Mouse (Mus musculus) hindbrain, embryonic 14.5 days (tissue): Measurements from ENCODE around the gene Runx1. TPM values are rescaled to one million over a fixed set of nuclear protein-coding genes. Genes with fewer than 3 reads are reported as not detected.

ENCODE experiments used
- ATAC-seq: fragments of 200-750 bp; cut with Nextera tagmentation; 2 replicates; pipeline ENCODE4 v1.8.0; 2017; ENCODE audit warnings: moderate number of reproducible peaks, mild to moderate bottlenecking, moderate TSS enrichment, moderate library complexity; ENCODE audit not compliant: low FRiP score
- DNase-seq: peaks from one replicate; pipeline ENCODE4 v3.0.0-alpha.2; 2015; ENCODE audit warnings: low spot score
- H3K27ac ChIP-seq: fragments of 300-500 bp; sonication (generic); 2 replicates; pipeline ENCODE4 v1.5.1; 2014; ENCODE audit warnings: mild to moderate bottlenecking, moderate library complexity
- H3K27me3 ChIP-seq: fragments of 300-500 bp; sonication (generic); 2 replicates; pipeline ENCODE4 v1.6.1; 2014; ENCODE audit warnings: mild to moderate bottlenecking, low read length, mixed read lengths; ENCODE audit not compliant: control insufficient read depth, insufficient read depth
- H3K36me3 ChIP-seq: fragments of 300-500 bp; sonication (generic); replicated peaks from 2 replicates; pipeline ENCODE4 v1.6.1; 2014; ENCODE audit not compliant: control insufficient read depth, insufficient read depth
- H3K4me1 ChIP-seq: fragments of 300-500 bp; sonication (generic); replicated peaks from 2 replicates; pipeline ENCODE4 v1.6.1; 2014; ENCODE audit warnings: antibody characterized with exemption, low read length, mixed read lengths; ENCODE audit not compliant: control insufficient read depth, insufficient read depth
- H3K4me2 ChIP-seq: fragments of 300-500 bp; sonication (generic); replicated peaks from 2 replicates; pipeline ENCODE4 v1.6.1; 2014; ENCODE audit warnings: mild to moderate bottlenecking, moderate library complexity
- H3K4me3 ChIP-seq: fragments of 300-500 bp; sonication (generic); replicated peaks from 2 replicates; pipeline ENCODE4 v1.5.1; 2014; ENCODE audit warnings: mild to moderate bottlenecking, low read length
- H3K9ac ChIP-seq: fragments of 300-500 bp; sonication (generic); 2 replicates; pipeline ENCODE4 v1.6.1; 2014
- H3K9me3 ChIP-seq: fragments of 300-500 bp; sonication (generic); 2 replicates; pipeline ENCODE4 v1.6.1; 2016; ENCODE audit warnings: low read length; ENCODE audit not compliant: control insufficient read depth
- WGBS: fragments of 180-500 bp; shearing (Covaris S2); extraction: QIAGEN DNeasy Blood & Tissue Kit; methylation state at CpG from one replicate; pipeline ENCODE4 v1.1.7; 2014; 5-methylcytosine and 5-hydroxymethylcytosine counted together
- polyA plus RNA-seq: library from polyadenylated mRNA; unstranded; fragments of >200 nt; fragmentation: Nextera tagmentation; extraction: Ambion mirVana; gene quantifications from 2 replicates; pipeline ENCODE4 v1.2.1, GENCODE M21; 2014

The Runx1 gene
- polyA plus RNA-seq, 1 experiment from 2014 or later, result 2.2 TPM

DNA sequence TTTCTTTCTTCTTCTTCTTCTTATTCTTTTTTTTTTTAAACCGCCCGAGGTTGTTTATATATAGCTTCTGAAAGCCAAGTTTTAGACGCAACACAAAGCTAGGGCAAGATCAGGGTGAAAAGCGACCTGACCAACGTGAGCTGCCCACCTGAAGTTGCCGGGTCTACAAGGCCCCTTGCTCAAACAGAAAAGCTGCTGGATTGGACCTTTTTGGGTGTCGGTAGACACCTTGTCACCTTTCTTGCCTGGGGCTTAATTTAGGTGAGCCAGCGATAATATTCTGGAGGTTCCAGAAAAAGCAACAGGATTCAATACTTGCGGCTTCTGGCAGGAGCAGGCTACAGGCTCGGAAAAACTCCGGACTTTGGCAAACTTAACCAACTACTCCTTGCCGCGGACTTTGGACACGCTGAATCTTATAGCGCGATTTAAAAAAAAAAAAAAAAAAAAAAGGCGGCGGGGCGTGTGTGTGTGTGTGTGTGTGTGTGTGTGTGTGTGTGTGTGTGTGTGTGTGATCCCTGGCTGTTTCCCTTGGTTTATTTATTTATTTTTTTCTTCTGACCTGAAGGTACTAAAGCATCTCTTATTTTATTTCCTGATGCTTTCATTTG is 131.3 kb downstream of the Runx1 start:
- DNase-seq (no peak), ATAC-seq (no peak)
- Histone ChIP-seq H3K27me3 (peaks cover 87% of the 10 kb centered on the region), H3K4me1 (peaks cover 18% of the 10 kb centered on the region), H3K4me3 (peak overlapping the region; percentile 24; the same call in 1 of the 2 replicates), H3K27ac (no peak overlapping the region), H3K36me3 (no peaks in the 10 kb centered on the region), H3K9ac (no peak overlapping the region), H3K4me2 (0 out of 2 replicates have a peak overlapping the region, but pooled peaks have one; percentile 6), H3K9me3 (no peaks in the 10 kb centered on the region)
- WGBS, result 4% methylated on average over 17 of the region's 19 CpGs

DNA sequence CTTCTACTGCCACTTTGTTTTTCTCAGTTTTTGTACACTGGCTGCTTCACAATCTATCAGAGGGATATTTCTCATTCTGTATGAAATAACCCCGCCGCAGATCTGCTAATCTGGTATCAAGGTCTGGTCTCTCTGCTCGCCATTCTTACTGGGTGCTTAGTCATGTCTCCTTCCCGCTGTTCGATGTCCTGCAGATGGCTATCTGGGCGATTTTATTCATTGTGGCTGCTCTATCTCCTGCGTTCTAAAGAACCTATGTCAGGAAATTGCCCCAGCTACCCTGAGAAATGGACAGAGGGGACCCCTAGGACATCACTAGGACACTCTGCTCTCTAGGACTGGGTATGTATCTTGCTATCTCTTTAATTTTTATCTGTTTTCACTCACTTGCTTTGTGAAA is 135.2 kb downstream of the Runx1 start:
- 76% methylated on average over 7 of the region's 7 CpGs for WGBS
- ATAC-seq (no peak), DNase-seq (no peak)
- H3K4me1 ChIP-seq, result peaks cover 4% of the 10 kb centered on the region; the same call in 1 of the 2 replicates
- H3K27ac ChIP-seq, result no peak overlapping the region
- no peak overlapping the region for H3K4me3 ChIP-seq
- no peaks in the 10 kb centered on the region for H3K9me3 ChIP-seq
- H3K27me3 ChIP-seq, result peaks cover 49% of the 10 kb centered on the region
- no peak overlapping the region for H3K9ac ChIP-seq
- H3K4me2 ChIP-seq, result no peak overlapping the region
- H3K36me3 ChIP-seq, result no peaks in the 10 kb centered on the region

DNA sequence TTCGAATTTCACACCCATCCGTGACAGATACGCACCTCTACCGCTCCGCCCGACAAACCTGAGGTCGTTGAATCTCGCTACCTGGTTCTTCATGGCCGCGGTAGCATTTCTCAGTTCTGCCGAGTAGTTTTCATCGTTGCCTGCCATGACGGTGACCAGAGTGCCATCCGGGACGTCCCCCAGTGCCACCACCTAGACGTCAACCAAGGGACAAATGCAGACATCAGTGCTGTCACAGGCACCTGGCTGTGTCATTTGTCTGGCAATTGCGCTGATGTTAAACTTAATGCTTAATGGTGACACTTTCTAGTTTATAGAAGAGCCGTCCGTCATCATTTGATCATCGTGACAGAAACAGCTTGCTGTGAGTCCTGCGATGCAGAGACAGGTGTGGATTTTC is 137.0 kb downstream of the Runx1 start:
- ATAC-seq, result no peak
- Histone ChIP-seq H3K27me3 (peaks cover 33% of the 10 kb centered on the region), H3K4me3 (no peak overlapping the region), H3K27ac (no peak overlapping the region), H3K9ac (no peak overlapping the region), H3K4me2 (no peak overlapping the region), H3K4me1 (no peaks in the 10 kb centered on the region), H3K9me3 (no peaks in the 10 kb centered on the region), H3K36me3 (no peaks in the 10 kb centered on the region)
- DNase-seq, result no peak
- WGBS, result 93% methylated on average over 21 of the region's 21 CpGs

DNA sequence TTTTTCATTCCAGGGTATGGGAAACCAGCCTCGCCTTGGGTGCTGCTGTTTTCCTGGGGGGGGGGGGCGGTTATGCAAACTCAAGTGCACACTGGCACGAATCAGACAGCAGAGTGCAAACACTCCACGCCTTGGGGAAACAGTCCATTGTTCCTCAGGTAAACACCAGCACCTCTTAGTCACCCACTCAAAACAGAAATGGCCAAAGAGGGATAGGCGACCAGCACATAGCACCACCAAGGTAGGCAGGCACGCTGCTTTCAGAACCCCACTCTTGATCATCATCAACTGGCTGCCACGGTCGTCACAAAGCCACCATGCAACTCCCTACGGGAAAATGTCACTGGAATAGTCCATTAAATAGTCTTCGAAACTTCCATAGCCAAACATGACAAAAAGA is 139.0 kb downstream of the Runx1 start:
- no peak overlapping the region for H3K4me3 ChIP-seq
- H3K27me3 ChIP-seq, result peaks cover 13% of the 10 kb centered on the region
- H3K4me1 ChIP-seq, result no peaks in the 10 kb centered on the region
- WGBS, result 93% methylated on average over 10 of the region's 10 CpGs
- no peak overlapping the region for H3K27ac ChIP-seq
- DNase-seq (no peak), ATAC-seq (no peak)
- no peaks in the 10 kb centered on the region for H3K36me3 ChIP-seq
- H3K9ac ChIP-seq, result no peak overlapping the region
- no peak overlapping the region for H3K4me2 ChIP-seq
- H3K9me3 ChIP-seq, result no peaks in the 10 kb centered on the region

DNA sequence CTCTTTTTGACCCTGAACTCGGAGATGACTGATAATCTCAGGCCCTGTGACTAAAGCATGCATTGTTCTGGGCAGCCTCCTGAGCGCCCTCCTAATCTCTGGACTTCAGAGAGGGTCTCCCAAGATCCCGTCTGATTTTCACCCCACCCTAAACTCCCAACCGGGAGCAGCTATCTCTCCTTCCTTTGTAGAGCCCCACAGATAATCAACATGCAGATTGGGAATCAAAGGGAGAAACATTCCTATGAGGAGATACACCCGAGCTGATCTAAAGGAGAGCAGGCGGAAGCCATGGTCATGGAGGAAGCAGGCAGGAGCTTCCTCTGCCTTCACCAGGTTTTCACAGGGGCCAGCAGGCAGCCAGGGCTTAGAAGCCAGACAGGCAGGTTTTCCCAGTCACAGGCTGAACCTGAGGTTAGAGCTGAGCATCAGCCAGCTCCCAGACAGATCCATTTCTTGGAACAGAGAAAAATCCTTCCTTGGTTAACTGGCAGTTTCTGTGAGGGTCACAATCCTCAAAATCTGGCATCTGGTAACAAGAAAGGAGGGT is 140.1 kb downstream of the Runx1 start:
- H3K4me2 ChIP-seq, result no peak overlapping the region
- no peaks in the 10 kb centered on the region for H3K36me3 ChIP-seq
- no peak overlapping the region for H3K4me3 ChIP-seq
- no peaks in the 10 kb centered on the region for H3K9me3 ChIP-seq
- no peak for ATAC-seq
- no peak for DNase-seq
- WGBS, result 54% methylated on average over 6 of the region's 6 CpGs
- no peaks in the 10 kb centered on the region for H3K4me1 ChIP-seq
- H3K27ac ChIP-seq, result no peak overlapping the region
- no peak overlapping the region for H3K9ac ChIP-seq
- peaks cover 2% of the 10 kb centered on the region; the same call in 1 of the 2 replicates for H3K27me3 ChIP-seq

DNA sequence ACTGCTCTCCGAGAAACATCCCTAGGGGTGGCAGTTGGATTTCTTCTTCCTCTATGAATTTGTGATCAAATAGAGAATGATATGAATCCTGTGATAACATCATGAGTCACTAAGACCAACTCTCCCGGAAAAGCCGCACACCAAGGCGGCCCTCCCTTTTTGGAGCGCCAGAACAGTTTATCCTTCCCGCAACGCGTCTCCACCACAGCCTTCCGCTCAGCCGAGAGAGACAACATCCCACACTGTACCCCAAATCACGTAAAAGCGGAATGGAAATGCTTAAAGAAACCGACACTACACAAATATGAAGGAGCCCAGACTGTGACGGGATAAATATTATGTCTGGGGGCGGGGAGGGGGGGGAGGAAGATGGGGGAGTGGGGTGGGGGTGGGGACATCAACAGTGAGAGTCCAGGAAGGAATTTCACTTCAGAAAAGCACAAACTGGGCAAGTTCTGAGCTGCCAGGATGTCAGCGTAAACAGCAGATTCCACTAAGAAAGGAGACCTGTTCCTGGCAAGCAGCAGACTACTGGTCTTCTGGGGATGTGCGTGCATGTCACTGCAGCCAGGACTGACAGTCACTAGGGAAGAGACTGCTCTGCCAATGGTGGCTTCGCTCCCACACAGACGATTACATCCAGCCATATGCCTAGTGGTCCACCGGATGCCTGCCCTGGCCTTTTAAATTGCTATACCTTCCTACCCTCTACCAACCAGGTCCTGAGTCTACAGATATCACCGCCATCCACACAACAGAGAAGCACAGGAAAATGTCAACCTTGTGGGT is 141.3 kb downstream of the Runx1 start:
- H3K36me3 ChIP-seq, result no peaks in the 10 kb centered on the region
- DNase-seq (no peak), ATAC-seq (no peak)
- no peaks in the 10 kb centered on the region for H3K27me3 ChIP-seq
- H3K4me1 ChIP-seq, result no peaks in the 10 kb centered on the region
- no peak overlapping the region for H3K4me2 ChIP-seq
- no peaks in the 10 kb centered on the region for H3K9me3 ChIP-seq
- H3K9ac ChIP-seq, result no peak overlapping the region
- WGBS, result 83% methylated on average over 21 of the region's 21 CpGs
- no peak overlapping the region for H3K27ac ChIP-seq
- no peak overlapping the region for H3K4me3 ChIP-seq

DNA sequence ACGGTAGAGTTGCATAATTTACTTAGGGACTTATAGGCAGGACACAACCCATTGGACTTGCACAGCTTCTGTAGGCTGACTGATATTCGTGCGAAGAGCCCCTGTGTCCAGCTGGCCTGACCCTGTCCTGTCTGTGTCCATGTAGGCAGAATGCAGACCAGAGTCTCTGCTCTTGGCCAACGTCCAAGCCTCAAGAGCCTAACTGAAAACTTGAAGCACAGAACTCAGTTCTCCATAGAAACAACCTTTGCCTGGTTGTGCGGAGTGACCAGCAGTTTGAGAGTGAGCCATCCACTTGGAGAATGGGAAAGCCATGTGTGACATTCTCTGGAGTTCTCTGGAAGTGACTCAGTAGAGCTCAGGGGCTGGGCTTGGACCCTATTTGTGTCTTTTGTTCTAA is 149.3 kb downstream of the Runx1 start:
- Histone ChIP-seq H3K27ac (no peak overlapping the region), H3K4me3 (no peak overlapping the region), H3K9me3 (no peaks in the 10 kb centered on the region), H3K4me2 (no peak overlapping the region), H3K27me3 (no peaks in the 10 kb centered on the region), H3K9ac (no peak overlapping the region), H3K36me3 (no peaks in the 10 kb centered on the region), H3K4me1 (no peaks in the 10 kb centered on the region)
- no peak for DNase-seq
- ATAC-seq, result no peak
- 87% methylated on average over 5 of the region's 5 CpGs for WGBS

DNA sequence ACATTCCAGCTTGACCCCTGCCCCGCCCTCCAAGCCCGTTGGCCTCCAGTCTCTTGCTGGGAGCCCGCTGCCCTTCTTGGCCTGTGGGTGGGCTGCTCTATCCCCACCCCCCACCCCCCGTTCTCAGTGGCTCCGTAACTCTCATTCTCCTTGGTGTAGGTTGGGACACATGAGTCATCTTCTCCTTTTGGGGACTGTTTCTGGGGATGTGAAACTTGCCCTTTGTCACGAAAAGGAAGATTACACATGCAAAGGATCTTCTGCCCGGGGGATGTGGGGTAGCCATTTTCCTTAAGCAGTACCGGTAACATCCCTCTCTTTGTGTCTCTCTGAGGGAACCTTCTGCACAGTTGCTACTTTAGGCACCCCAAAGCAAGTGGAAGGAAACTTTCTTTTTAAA is 150.3 kb downstream of the Runx1 start:
- no peaks in the 10 kb centered on the region for H3K36me3 ChIP-seq
- H3K4me2 ChIP-seq, result no peak overlapping the region
- WGBS, result 51% methylated on average over 8 of the region's 8 CpGs
- ATAC-seq, result no peak
- no peaks in the 10 kb centered on the region for H3K9me3 ChIP-seq
- H3K27ac ChIP-seq, result no peak overlapping the region
- no peak overlapping the region for H3K4me3 ChIP-seq
- H3K9ac ChIP-seq, result no peak overlapping the region
- H3K4me1 ChIP-seq, result no peaks in the 10 kb centered on the region
- H3K27me3 ChIP-seq, result no peaks in the 10 kb centered on the region
- DNase-seq, result no peak

DNA sequence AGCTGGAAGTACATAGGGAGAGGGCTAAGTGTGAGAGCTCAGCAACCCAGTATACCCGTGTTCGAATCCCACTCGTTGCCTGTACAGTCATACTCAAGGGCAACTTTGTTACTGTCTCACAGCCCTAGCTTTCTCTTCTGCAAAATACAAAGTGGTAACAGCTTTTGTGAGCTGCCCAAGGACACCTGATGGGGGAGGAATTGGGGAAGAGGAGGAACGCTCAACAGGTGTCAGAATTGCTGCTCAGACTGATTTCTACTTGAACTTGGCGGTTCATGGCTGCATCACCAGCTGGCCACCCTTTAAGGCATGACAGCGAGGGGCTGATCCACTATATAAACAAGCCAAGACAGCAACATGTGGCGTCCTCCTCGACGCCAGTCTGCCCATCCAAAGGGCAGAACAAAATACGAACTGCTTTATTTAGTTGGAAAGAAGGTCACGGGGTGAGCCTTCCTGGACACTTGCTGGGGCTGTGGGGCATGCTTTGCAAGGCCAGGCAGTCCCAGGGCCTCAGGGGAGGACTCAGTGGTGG is 151.0 kb downstream of the Runx1 start:
- no peaks in the 10 kb centered on the region for H3K27me3 ChIP-seq
- H3K4me1 ChIP-seq, result no peaks in the 10 kb centered on the region
- no peak overlapping the region for H3K9ac ChIP-seq
- H3K9me3 ChIP-seq, result no peaks in the 10 kb centered on the region
- ATAC-seq (no peak), DNase-seq (no peak)
- H3K4me3 ChIP-seq, result no peak overlapping the region
- no peak overlapping the region for H3K4me2 ChIP-seq
- WGBS, result 78% methylated on average over 11 of the region's 11 CpGs
- H3K27ac ChIP-seq, result no peak overlapping the region
- H3K36me3 ChIP-seq, result no peaks in the 10 kb centered on the region
